Mouse (Mus musculus): ENCODE results near the gene Krcc1. TPM values are rescaled to one million over a fixed set of nuclear protein-coding genes. Genes with fewer than 3 reads are reported as not detected.
A peak's percentile ranks its signal among the peaks of the same experiment; 100 is the strongest.

The Krcc1 gene
- polyA plus RNA-seq, 1 experiment from 2014 or later = 28.5 TPM

Small RNA genes lying within 50 kb of the gene (microRNA-seq; reads per million reads assigned to microRNA genes)
- gene Mir8112 = 54.1 reads per million, percentile 45 among the genes with 10 or more reads in this experiment

Other genes with a start within 250 kb of the Krcc1 start
- gene Thnsl2, start 127.2 kb upstream of the Krcc1 start, polyA plus RNA-seq (2016; fragmentation: Nextera tagmentation; extraction: Ambion mirVana) = 3.4 and 3.9 TPM in 2 replicates
- not detected in 2 replicates for gene Fabp1, start 71.8 kb upstream of the Krcc1 start, polyA plus RNA-seq (2016; fragmentation: Nextera tagmentation; extraction: Ambion mirVana)
- 0.08 TPM in 1 of 2 replicates, not detected in the other for gene Smyd1, start 50.6 kb downstream of the Krcc1 start, polyA plus RNA-seq (2016; fragmentation: Nextera tagmentation; extraction: Ambion mirVana)
- gene Cd8b1, start 51.1 kb downstream of the Krcc1 start, polyA plus RNA-seq (2016; fragmentation: Nextera tagmentation; extraction: Ambion mirVana) = not detected in 2 replicates
- not detected in 2 replicates for gene Cd8a, start 101.8 kb downstream of the Krcc1 start, polyA plus RNA-seq (2016; fragmentation: Nextera tagmentation; extraction: Ambion mirVana)
- 15.2 and 17.3 TPM in 2 replicates for gene Rmnd5a, start 169.0 kb downstream of the Krcc1 start, polyA plus RNA-seq (2016; fragmentation: Nextera tagmentation; extraction: Ambion mirVana)
- gene Rnf103, start 222.2 kb downstream of the Krcc1 start, polyA plus RNA-seq (2016; fragmentation: Nextera tagmentation; extraction: Ambion mirVana) = 25.0 and 27.4 TPM in 2 replicates

Data from midbrain, embryonic 12.5 days (tissue).